ENCODE assay signal across 21 mouse cellular contexts in genomic region chr10:9119249-9119648, GRCm38 (mm10).
A peak's percentile ranks its signal among the peaks of the same experiment; 100 is the strongest.
DNase-seq lines count a peak whose midpoint lies in the region; ATAC-seq lines count a peak whose summit lies in the region.
"Had no signal": no experiment of that assay in that cellular context is flagged by ENCODE, and none has a peak within 500 bp of the region (broad histone marks: within the 10 kb centered on the region; RNA-seq: fewer than 3 reads in every experiment).

No protein-coding gene starts in this region.

- no peaks in the 10 kb centered on the region for H3K27me3 ChIP-seq in forebrain, embryonic 11.5 days (ENCODE audit: control insufficient read depth, insufficient read depth, low read length)
- no peaks in the 10 kb centered on the region for H3K27me3 ChIP-seq in forebrain, embryonic 15.5 days
- no peaks in the 10 kb centered on the region for H3K27me3 ChIP-seq in kidney, embryonic 16.5 days (ENCODE audit: insufficient read depth, low read length)
- no peaks in the 10 kb centered on the region for H3K27me3 ChIP-seq in embryonic facial prominence, embryonic 10.5 days (replicated peaks; ENCODE audit: low read depth, poor library complexity, severe bottlenecking)
- H3K27me3 ChIP-seq in midbrain, embryonic 16.5 days (ENCODE audit: control insufficient read depth, insufficient read depth, low read depth, low read length) = no peaks in the 10 kb centered on the region
- H3K27me3 ChIP-seq: CH12.LX; heart, embryonic 15.5 days; liver, embryonic 13.5 days; neural tube, embryonic 15.5 days; stomach, embryonic 15.5 days had no signal

- no peak overlapping the region for H3K27ac ChIP-seq in forebrain, embryonic 11.5 days (ENCODE audit: low read depth, low read length)
- H3K27ac ChIP-seq in forebrain, embryonic 15.5 days (replicated peaks) = no peak overlapping the region
- H3K27ac ChIP-seq in kidney, embryonic 16.5 days (ENCODE audit: low read length) = no peak overlapping the region
- H3K27ac ChIP-seq in embryonic facial prominence, embryonic 10.5 days (replicated peaks) = no peak overlapping the region
- H3K27ac ChIP-seq in midbrain, embryonic 16.5 days (ENCODE audit: low read length) = peak overlapping the region; percentile 61
- H3K27ac ChIP-seq: heart, embryonic 15.5 days; hindbrain, postnatal 0 days; liver, embryonic 13.5 days; neural tube, embryonic 15.5 days; stomach, embryonic 15.5 days had no signal

- no peak overlapping the region for H3K4me3 ChIP-seq in forebrain, embryonic 11.5 days (ENCODE audit: low read depth, low read length)
- H3K4me3 ChIP-seq in forebrain, embryonic 15.5 days = no peak overlapping the region
- no peak overlapping the region for H3K4me3 ChIP-seq in kidney, embryonic 16.5 days (ENCODE audit: low read length)
- no peak overlapping the region for H3K4me3 ChIP-seq in embryonic facial prominence, embryonic 10.5 days
- no peak overlapping the region for H3K4me3 ChIP-seq in midbrain, embryonic 16.5 days (ENCODE audit: low read depth, low read length)
- H3K4me3 ChIP-seq: heart, embryonic 15.5 days; liver, embryonic 13.5 days; neural tube, embryonic 15.5 days; stomach, embryonic 15.5 days had no signal

- H3K9me3 ChIP-seq in forebrain, embryonic 11.5 days (ENCODE audit: control insufficient read depth, low read length) = no peaks in the 10 kb centered on the region
- no peaks in the 10 kb centered on the region for H3K9me3 ChIP-seq in forebrain, embryonic 15.5 days
- H3K9me3 ChIP-seq in kidney, embryonic 16.5 days (ENCODE audit: low read length) = no peaks in the 10 kb centered on the region
- H3K9me3 ChIP-seq in embryonic facial prominence, embryonic 10.5 days = no peaks in the 10 kb centered on the region
- no peaks in the 10 kb centered on the region for H3K9me3 ChIP-seq in midbrain, embryonic 16.5 days (replicated peaks; ENCODE audit: control insufficient read depth, low read length, poor library complexity, severe bottlenecking)
- H3K9me3 ChIP-seq: heart, embryonic 15.5 days; liver, embryonic 13.5 days; neural tube, embryonic 15.5 days; stomach, embryonic 15.5 days had no signal

- H3K36me3 ChIP-seq in forebrain, embryonic 11.5 days (ENCODE audit: control insufficient read depth, insufficient read depth, low read length) = no peaks in the 10 kb centered on the region
- H3K36me3 ChIP-seq in forebrain, embryonic 15.5 days = no peaks in the 10 kb centered on the region
- H3K36me3 ChIP-seq in kidney, embryonic 16.5 days (ENCODE audit: insufficient read depth, low read length) = no peaks in the 10 kb centered on the region
- no peaks in the 10 kb centered on the region for H3K36me3 ChIP-seq in embryonic facial prominence, embryonic 10.5 days (replicated peaks)
- H3K36me3 ChIP-seq in midbrain, embryonic 16.5 days (ENCODE audit: control insufficient read depth, insufficient read depth, low read length) = no peaks in the 10 kb centered on the region
- H3K36me3 ChIP-seq: heart, embryonic 15.5 days; liver, embryonic 13.5 days; neural tube, embryonic 15.5 days; stomach, embryonic 15.5 days had no signal

- no peak overlapping the region for H3K4me2 ChIP-seq in forebrain, embryonic 11.5 days (ENCODE audit: low read depth, low read length, severe bottlenecking)
- H3K4me2 ChIP-seq in forebrain, embryonic 15.5 days (replicated peaks) = no peak overlapping the region
- no peak overlapping the region for H3K4me2 ChIP-seq in kidney, embryonic 16.5 days (replicated peaks; ENCODE audit: low read depth, low read length)
- peak overlapping the region; percentile 1; the same call in 1 of the 2 replicates for H3K4me2 ChIP-seq in midbrain, embryonic 16.5 days (ENCODE audit: low read length)
- H3K4me2 ChIP-seq: heart, embryonic 15.5 days; liver, embryonic 13.5 days; lung, embryonic 14.5 days; neural tube, embryonic 15.5 days; stomach, embryonic 15.5 days had no signal

- no peak overlapping the region for H3K9ac ChIP-seq in forebrain, embryonic 11.5 days (ENCODE audit: low read length)
- no peak overlapping the region for H3K9ac ChIP-seq in forebrain, embryonic 15.5 days (replicated peaks)
- H3K9ac ChIP-seq in kidney, embryonic 16.5 days (replicated peaks; ENCODE audit: low read length) = no peak overlapping the region
- H3K9ac ChIP-seq in midbrain, embryonic 16.5 days (ENCODE audit: low read depth, low read length) = no peak overlapping the region; the same call in 1 of the 2 replicates
- H3K9ac ChIP-seq: heart, embryonic 15.5 days; liver, embryonic 13.5 days; lung, embryonic 14.5 days; neural tube, embryonic 15.5 days; stomach, embryonic 15.5 days had no signal

- DNase-seq in forebrain, embryonic 11.5 days (ENCODE audit: low spot score) = peak; percentile 57
- DNase-seq in kidney, postnatal 4 days = no peak
- DNase-seq in embryonic facial prominence, embryonic 10.5 days (ENCODE audit: low spot score) = peak; percentile 14
- no peak for DNase-seq in c-Kit-positive CD71-positive TER-119-positive erythroid progenitor cells, embryonic 14.5 days (ENCODE audit: low spot score)
- DNase-seq: adrenal gland, postnatal 36 days; cerebellum, adult 9-11 months; heart, adult 18-20 months; heart, postnatal 4 days; liver, embryonic 13.5 days; lung, embryonic 14.5 days; lung, postnatal 36 days; thymus, adult 18-20 months had no signal

- ATAC-seq in forebrain, embryonic 11.5 days (replicated peaks; ENCODE audit: low FRiP score) = 0 out of 2 replicates have a peak, but pooled peaks have one; percentile 53
- no peak for ATAC-seq in forebrain, embryonic 15.5 days (replicated peaks)
- peak; percentile 39; the same call in 1 of the 2 replicates for ATAC-seq in kidney, embryonic 16.5 days (ENCODE audit: low FRiP score, low TSS enrichment)
- ATAC-seq in midbrain, embryonic 16.5 days = peak; percentile 34; the same call in 1 of the 2 replicates
- ATAC-seq: hindbrain, postnatal 0 days; intestine, postnatal 0 days had no signal

- H3K4me1 ChIP-seq in forebrain, embryonic 11.5 days (replicated peaks; ENCODE audit: control insufficient read depth, insufficient read depth, low read length) = no peaks in the 10 kb centered on the region; the same call in 1 of the 2 replicates
- H3K4me1 ChIP-seq in forebrain, embryonic 15.5 days = peaks cover 4% of the 10 kb centered on the region
- 0 out of 2 replicates have a peak, but pooled peaks cover 5% of the 10 kb centered on the region for H3K4me1 ChIP-seq in kidney, embryonic 16.5 days (ENCODE audit: insufficient read depth, low read length)
- peaks cover 31% of the 10 kb centered on the region for H3K4me1 ChIP-seq in embryonic facial prominence, embryonic 10.5 days
- peaks cover 24% of the 10 kb centered on the region for H3K4me1 ChIP-seq in midbrain, embryonic 16.5 days (ENCODE audit: control insufficient read depth, insufficient read depth, low read length)
- H3K4me1 ChIP-seq: liver, embryonic 13.5 days; stomach, embryonic 15.5 days had no signal

- WGBS in forebrain, embryonic 11.5 days = 5% methylated on average over 4 of the region's 4 CpGs
- 9% methylated on average over 4 of the region's 4 CpGs for WGBS in forebrain, embryonic 15.5 days
- WGBS in kidney, embryonic 16.5 days = 33% methylated on average over 4 of the region's 4 CpGs
- WGBS in embryonic facial prominence, embryonic 10.5 days = 14% methylated on average over 4 of the region's 4 CpGs
- 11% methylated on average over 4 of the region's 4 CpGs for WGBS in midbrain, embryonic 16.5 days

Comparison
In these comparisons a context has a peak if more than half of its experiments do, and no peak if none do; other contexts are left out.
1. DNase-seq: peak in forebrain, embryonic 11.5 days (single experiment) and embryonic facial prominence, embryonic 10.5 days (single experiment); none in kidney, postnatal 4 days (0 of 2) and c-Kit-positive CD71-positive TER-119-positive erythroid progenitor cells, embryonic 14.5 days (single experiment).